Mouse (Mus musculus): ENCODE results near the gene Rapgef6.

DNA sequence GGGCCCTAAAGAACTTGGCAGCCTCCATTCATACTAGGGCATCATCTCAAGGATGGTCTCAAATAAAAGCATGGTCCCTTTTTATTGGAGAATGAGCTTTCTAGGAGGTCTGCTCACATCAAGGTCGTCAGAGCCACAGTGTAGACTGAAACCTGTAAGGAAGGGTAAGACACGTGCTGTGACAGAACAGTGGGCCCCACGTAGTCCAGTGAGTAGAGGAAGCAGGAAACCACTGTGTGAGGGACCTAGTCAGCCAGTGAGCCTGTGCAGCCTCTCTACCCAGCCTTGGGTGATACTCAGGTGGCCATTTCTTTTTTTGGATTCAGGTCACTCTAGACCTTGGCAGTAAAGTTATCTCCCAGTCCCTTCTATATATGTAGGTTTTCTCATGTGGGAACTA, 177.3 kb downstream of the Rapgef6 start:
- TF ChIP-seq POLR2A (IDR thresholded peaks at IDR 0.05; ENCODE audit: low read depth, low read length) = no peak
- no peak for TF ChIP-seq CTCF (IDR thresholded peaks at IDR 0.05; ENCODE audit: extremely low read depth, insufficient read length, insufficient replicate concordance, low read depth, low read length)

Measured in small intestine, adult 2 months (tissue).